Mouse (Mus musculus) limb, embryonic 12.5 days (tissue): Measurements from ENCODE around the gene Ero1lb. TPM values are rescaled to one million over a fixed set of nuclear protein-coding genes. Genes with fewer than 3 reads are reported as not detected.
"Not testable (repeated sequence)": the region's sequence is repeated elsewhere in the genome, so short reads cannot be mapped to it uniquely, and the experiment has no call there.

Experiments used
- ATAC-seq: fragments of 200-750 bp; cut with Nextera tagmentation; 2 replicates; pipeline ENCODE4 v1.8.0; 2017; ENCODE audit warnings: low read depth, moderate TSS enrichment; ENCODE audit not compliant: insufficient number of reproducible peaks, insufficient read depth, low FRiP score, low TSS enrichment
- H3K27ac ChIP-seq: fragments of 300-500 bp; sonication (generic); 2 replicates; pipeline ENCODE4 v1.5.1; 2016; ENCODE audit warnings: mild to moderate bottlenecking, moderate library complexity
- H3K27me3 ChIP-seq: fragments of 300-500 bp; sonication (generic); 2 replicates; pipeline ENCODE4 v1.6.1; 2016; ENCODE audit warnings: mild to moderate bottlenecking, moderate library complexity
- H3K36me3 ChIP-seq: fragments of 300-500 bp; sonication (generic); 2 replicates; pipeline ENCODE4 v1.6.1; 2016; ENCODE audit warnings: mild to moderate bottlenecking, moderate library complexity
- H3K4me1 ChIP-seq: fragments of 300-500 bp; sonication (generic); replicated peaks from 2 replicates; pipeline ENCODE4 v1.6.1; 2016
- H3K4me2 ChIP-seq: fragments of 300-500 bp; sonication (generic); 2 replicates; pipeline ENCODE4 v1.6.1; 2016; ENCODE audit warnings: mild to moderate bottlenecking, moderate library complexity
- H3K4me3 ChIP-seq: fragments of 300-500 bp; sonication (generic); replicated peaks from 2 replicates; pipeline ENCODE4 v1.5.1; 2016; ENCODE audit warnings: mild to moderate bottlenecking
- H3K9ac ChIP-seq: fragments of 300-500 bp; sonication (generic); replicated peaks from 2 replicates; pipeline ENCODE4 v1.6.1; 2016; ENCODE audit warnings: mild to moderate bottlenecking, moderate library complexity
- H3K9me3 ChIP-seq: fragments of 300-500 bp; sonication (generic); 2 replicates; pipeline ENCODE4 v1.6.1; 2016; ENCODE audit warnings: mild to moderate bottlenecking, moderate library complexity
- WGBS: fragments of 180-500 bp; shearing (Covaris S2); methylation state at CpG from one replicate; pipeline ENCODE4 v1.1.7; 2016; 5-methylcytosine and 5-hydroxymethylcytosine counted together
- polyA plus RNA-seq: library from polyadenylated mRNA; unstranded; fragments of >200 nt; fragmentation: Nextera tagmentation; extraction: Ambion mirVana; gene quantifications from 2 replicates; pipeline ENCODE4 v1.2.1, GENCODE M21; 2016

The Ero1lb gene
- polyA plus RNA-seq, 1 experiment from 2014 or later = 6.4 TPM

DNA sequence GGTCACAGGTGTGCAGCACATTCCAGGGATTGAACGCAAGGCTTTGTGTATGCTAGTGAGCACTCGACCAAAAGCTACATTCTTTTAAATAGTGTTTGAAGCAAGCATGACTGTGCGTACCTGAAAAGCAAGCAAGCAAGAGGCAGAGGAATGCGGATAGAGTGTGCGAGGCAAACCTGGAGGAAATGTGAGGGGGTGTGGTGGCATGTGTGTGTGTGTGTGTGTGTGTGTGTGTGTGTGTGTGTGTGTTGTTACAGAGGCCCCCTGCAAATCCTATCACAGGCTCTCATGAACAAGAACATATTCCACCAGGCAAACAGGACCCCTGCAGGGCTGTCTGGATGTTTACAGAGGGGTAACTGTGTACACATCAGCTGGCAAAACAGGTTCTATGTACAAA is 64.6 kb downstream of the Ero1lb start:
- H3K27me3 ChIP-seq, H3K36me3 ChIP-seq, H3K9ac ChIP-seq, ATAC-seq, H3K4me2 ChIP-seq, H3K4me1 ChIP-seq, H3K9me3 ChIP-seq, H3K27ac ChIP-seq, H3K4me3 ChIP-seq: not testable (repeated sequence)
- 89% methylated on average over 5 of the region's 5 CpGs for WGBS

DNA sequence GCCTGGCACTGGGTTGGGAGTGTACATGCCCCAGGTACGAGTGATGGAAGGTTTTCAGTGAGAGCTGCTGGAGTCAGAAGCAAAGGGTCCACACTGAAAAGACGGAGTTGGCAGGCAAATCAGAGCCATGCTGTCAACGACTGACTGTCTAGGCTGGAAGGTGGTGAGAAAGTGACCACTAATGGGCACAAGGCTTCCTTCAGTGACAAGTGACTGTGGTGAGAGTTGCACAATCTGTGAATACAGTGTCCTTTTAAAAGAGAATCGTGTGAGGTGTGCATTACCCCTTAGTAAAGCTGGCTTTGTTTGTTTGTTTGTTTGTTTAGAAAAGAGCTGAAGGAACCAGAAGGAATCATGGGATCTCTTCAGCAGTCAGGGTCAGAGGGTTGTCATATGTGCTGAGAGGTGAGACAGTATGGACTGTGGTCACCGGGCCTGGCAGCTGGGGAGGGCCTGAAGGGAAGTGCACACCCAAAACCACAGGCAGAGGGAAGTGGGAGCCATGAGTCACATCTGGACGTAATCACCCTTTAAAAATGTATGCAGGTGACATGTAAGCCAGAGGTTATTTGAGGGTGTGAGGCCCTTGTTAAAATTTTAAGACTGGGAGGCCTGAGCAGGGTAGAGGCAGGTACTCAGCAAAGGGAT is 69.4 kb downstream of the Ero1lb start:
- not testable (repeated sequence) for H3K36me3 ChIP-seq, H3K27ac ChIP-seq, H3K27me3 ChIP-seq, H3K4me1 ChIP-seq, H3K4me2 ChIP-seq, H3K9me3 ChIP-seq, H3K4me3 ChIP-seq, H3K9ac ChIP-seq
- peak; percentile 29; the same call in 1 of the 2 replicates for ATAC-seq
- 43% methylated on average over 1 of the region's 6 CpGs for WGBS

DNA sequence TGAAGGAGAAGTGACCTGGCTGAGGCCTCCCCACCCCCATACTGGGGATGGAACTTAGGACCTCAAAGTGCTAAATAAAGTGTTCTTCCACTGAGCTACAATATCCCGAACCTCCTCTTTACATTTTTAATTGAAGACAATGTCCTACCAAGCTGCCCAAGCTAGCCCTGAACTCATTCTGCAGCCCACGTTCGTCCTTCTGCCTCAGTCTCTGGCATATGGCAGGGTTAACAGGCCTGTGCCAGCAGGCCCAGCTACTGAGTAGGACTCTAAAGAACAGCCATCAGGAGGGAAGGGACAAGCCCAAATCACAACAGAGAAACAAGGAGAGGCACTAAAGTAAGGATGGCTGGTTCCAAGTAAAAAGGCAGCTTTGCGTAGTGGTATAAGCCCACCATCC is 77.1 kb downstream of the Ero1lb start:
- not testable (repeated sequence) for H3K36me3 ChIP-seq, H3K9me3 ChIP-seq, ATAC-seq, H3K27ac ChIP-seq, H3K4me1 ChIP-seq, H3K9ac ChIP-seq, H3K4me2 ChIP-seq, H3K27me3 ChIP-seq, H3K4me3 ChIP-seq
- WGBS = 92% methylated on average over 3 of the region's 4 CpGs

DNA sequence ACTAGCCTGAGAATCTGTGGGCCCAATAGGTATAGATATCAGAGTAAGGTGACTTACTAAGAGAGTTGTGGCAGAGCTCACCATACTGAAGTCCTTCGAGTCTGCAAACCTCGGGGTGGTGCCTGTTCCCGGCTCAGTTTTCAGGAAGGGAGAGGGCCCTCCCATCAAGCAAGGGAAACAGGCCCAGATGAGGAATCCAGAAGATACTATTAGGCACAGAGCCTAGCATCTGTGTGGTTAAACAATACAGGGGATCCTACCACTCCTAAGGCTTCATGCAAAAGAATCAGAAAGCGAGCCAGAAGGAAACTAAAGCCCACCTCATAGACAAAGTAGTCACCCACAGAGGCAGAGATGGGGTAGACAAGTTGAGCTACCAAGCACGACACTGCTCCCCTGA is 81.0 kb downstream of the Ero1lb start:
- WGBS = 80% methylated on average over 5 of the region's 5 CpGs
- ATAC-seq, H3K36me3 ChIP-seq: not testable (repeated sequence)

DNA sequence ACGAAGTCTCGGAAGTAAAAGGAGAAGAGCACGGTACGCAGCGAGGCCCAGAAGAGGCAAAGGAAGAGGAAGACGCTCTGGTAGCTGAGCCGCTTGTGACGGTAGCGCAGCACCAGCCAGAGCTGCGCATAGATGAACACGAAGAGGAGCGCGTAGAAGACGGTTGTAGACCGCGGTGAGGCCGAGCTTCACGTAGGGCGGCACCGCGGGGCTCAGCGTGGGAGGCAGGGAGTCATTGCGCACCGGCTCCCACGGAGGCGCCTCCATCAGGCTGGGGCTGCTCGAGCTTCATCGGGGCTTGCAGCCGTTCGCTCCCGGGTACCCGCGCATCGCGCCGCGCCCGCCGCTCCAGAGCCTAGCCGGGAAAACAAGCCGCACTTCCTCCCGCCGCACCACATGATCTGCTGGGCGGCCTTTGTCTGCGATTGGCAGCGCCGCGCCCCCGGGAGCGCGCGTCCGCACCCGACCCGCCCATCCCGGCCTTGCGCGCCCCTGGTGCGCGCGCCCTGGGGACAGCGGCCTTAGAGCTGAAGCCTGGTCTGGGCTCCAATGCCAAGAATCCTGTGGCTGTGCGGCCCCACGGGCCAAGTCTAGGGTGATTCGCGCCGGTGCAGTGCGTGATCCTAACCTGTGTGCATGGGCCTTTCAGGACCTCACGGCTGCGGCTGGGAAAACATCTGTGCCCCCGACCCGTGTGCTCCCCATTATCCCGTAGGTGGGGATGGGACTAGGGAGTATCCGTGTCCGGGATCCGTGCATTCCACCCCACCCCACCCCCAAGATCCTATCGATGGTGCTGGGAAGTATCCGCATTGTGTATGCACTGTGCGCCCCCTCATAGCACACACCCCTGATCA is 84.6 kb downstream of the Ero1lb start:
- H3K4me2 ChIP-seq = peak overlapping the region; percentile 51
- under 1% methylated on average over 63 of the region's 79 CpGs for WGBS
- not testable (repeated sequence) for H3K36me3 ChIP-seq, H3K27me3 ChIP-seq, H3K4me1 ChIP-seq, H3K27ac ChIP-seq, H3K9me3 ChIP-seq
- peak overlapping the region; percentile 47; the same call in 1 of the 2 replicates for H3K9ac ChIP-seq
- ATAC-seq = peak; percentile 88
- H3K4me3 ChIP-seq = peak overlapping the region; percentile 42

More for the DNA sequence above, 81.0 kb downstream of the Ero1lb start:
- not testable (repeated sequence) for H3K27me3 ChIP-seq, H3K4me2 ChIP-seq, H3K27ac ChIP-seq, H3K4me3 ChIP-seq, H3K9me3 ChIP-seq, H3K4me1 ChIP-seq, H3K9ac ChIP-seq

DNA sequence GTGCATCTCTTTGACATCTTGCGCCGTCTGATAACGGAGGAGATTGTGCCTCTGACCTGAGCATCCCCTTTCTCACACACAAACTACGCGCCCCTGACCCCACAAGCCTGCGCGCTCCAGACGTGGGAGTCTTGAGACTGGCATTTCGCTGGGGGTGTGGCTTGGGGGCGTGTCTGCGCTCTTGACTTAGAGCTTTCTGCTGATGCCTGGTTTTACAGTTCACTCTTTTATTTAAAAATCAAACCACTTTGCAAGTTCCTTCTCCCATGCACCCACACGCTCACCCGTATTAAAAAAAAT is 85.2 kb downstream of the Ero1lb start:
- H3K4me1 ChIP-seq, H3K27me3 ChIP-seq, H3K27ac ChIP-seq, H3K9me3 ChIP-seq, ATAC-seq, H3K36me3 ChIP-seq: not testable (repeated sequence)
- Histone ChIP-seq H3K9ac (0 out of 2 replicates have a peak overlapping the region, but pooled peaks have one; percentile 34), H3K4me2 (peak overlapping the region; percentile 51), H3K4me3 (peak overlapping the region; percentile 42)
- 2% methylated on average over 13 of the region's 13 CpGs for WGBS

Other genes starting within 250 kb of the Ero1lb start
- gene Actn2, start 225.1 kb upstream of the Ero1lb start, polyA plus RNA-seq = 66.9 and 73.9 TPM in 2 replicates
- 28.0 and 29.5 TPM in 2 replicates for gene Heatr1, start 170.8 kb upstream of the Ero1lb start, polyA plus RNA-seq
- gene Lgals8, start 100.9 kb upstream of the Ero1lb start, polyA plus RNA-seq = 13.0 TPM in 2 replicates
- 2.3 and 2.5 TPM in 2 replicates for gene Edaradd, start 45.4 kb upstream of the Ero1lb start, polyA plus RNA-seq
- not detected in 2 replicates for gene Prl2c3, start 234.2 kb downstream of the Ero1lb start, polyA plus RNA-seq